Mouse (Mus musculus): ENCODE results near the gene Pcgf5.
A peak's percentile ranks its signal among the peaks of the same experiment; 100 is the strongest.
"Not testable (repeated sequence)": the region's sequence is repeated elsewhere in the genome, so short reads cannot be mapped to it uniquely, and the experiment has no call there.

Pcgf5 gene

DNA sequence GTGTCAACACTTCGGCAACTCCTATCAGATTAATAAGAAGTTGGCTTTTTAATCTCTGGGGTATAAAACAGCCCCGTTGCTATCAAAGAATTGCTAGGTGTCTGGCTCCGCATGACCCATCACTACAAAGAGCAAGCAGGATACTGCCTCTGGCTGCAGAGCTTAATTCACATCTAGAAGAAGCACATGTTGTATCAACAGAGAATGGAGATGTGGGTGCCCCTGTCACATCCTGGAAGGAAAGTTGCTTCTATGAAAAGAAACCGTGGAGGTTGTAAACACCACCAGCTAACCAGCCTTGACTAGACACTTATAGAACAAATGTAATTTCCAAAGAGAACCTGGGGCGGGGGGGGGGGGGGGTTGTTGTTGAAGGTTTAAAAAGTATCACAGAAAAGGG is 35.9 kb downstream of the Pcgf5 start:
- DNase-seq (ENCODE audit: extremely low read depth, insufficient read length, low spot score) = no peak

DNA sequence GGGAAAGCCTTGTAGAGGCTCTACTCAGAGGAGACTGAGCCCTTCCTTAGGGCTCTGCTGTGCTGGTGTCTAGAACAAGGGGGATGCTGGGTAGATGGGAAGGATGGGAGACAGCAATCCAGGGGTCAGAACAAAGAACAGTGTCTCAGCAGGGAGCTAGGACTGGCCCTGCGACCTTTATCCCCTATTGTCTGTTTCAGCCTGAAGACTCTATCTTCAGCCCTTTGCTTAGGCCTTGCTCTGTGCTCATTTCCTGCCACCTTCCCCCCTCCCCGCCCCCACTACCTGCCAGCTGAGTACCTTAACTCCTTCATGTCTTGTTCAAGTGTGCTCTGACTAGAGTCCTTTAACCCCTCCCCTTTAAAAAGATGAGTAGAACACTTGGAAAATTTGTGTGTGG is 36.3 kb downstream of the Pcgf5 start:
- DNase-seq (ENCODE audit: extremely low read depth, insufficient read length, low spot score) = no peak

DNA sequence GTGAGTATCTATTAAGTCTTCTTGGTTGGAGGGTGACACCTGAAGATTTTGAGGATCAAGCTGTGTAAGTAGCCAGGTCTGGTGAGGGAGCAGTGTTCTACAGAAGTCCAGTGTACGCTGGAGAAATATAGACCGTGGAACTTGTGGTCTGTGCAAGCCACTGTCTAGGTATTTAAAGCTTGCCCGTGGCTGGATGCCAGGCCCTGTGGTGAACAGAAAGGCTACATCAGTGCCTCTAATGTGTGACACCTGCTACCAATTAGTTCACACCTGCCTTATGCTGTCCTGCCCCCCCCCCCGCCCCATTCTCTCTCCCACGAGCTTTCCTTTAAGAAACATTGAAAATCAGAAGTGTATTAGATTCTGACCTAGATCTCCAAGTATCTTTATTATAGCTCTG is 40.4 kb downstream of the Pcgf5 start:
- DNase-seq (ENCODE audit: extremely low read depth, insufficient read length, low spot score) = no peak

DNA sequence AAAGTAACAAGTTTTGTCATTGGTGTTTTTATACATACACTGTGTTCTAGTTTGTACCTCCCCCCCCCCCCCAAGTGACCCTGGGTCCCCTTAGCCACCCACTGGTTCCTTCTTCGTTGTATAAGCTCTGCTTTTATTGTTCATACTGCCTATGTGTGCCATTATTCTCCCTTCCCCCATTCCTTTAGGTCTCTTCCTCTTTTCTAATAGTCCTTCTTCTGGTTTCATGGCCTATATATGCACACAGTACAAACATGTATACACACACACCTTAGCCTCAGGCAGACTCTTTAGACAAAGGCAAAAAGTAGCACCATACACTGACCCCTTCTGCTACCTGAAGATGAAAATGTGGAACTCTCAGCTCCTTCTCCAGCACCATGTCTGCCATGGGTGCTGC is 42.6 kb downstream of the Pcgf5 start:
- no peak for DNase-seq (ENCODE audit: extremely low read depth, insufficient read length, low spot score)

DNA sequence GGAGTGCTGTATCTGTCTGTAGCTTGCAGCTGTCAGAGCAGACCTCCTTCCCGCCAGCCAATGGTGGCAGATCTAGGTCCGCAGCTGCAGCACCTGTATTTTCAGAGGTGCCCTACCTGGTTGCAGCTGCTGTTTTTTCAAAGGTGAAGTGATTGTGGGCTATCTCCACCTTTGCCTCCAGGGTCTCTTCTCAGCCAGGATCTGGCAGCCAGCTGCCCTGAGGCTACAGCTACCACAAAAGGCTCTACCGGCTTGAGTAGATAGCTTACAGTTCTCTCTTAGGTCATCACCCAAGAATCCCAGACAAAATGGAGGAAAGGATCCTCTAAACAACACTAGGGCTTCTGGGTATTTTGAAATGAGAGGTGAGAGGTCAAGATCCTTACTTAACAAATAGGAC is 50.4 kb downstream of the Pcgf5 start:
- DNase-seq (ENCODE audit: extremely low read depth, insufficient read length, low spot score) = no peak

DNA sequence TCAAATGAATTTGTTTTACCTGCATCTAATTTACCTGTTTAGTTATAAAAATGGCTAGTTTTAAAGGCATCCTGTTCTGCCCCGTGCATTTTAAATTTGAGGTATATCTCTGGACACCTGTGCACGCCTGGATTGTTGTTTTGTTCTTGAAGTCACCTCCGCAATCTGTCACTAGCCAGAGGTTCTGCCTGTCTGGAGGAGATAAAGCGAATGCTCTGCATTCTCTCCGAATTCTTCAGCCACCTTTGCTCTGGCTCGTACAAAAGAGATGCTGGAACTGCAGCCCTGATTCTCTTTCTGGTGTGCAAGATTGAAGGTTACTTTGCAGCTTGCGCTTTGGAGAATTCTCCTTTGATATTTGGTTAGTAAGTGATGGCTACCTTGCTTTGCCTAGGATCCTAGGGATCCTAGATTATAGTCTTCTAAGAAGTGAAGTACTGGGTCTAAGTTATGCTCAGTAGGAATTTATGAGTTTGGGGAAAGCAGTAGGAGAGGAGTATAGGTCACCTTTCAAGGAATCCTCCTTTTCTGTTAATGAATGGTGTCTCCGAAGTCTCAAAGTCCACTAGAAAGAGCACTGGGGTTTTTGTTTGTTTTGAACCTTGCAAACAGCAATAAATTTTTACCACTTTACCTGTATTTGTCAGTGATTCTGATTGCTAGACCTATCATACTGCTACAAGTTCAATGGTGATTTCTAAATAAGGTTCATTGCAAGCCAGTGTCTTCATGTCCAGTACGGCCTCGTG is 60.4 kb downstream of the Pcgf5 start:
- DNase-seq (ENCODE audit: extremely low read depth, insufficient read length, low spot score) = no peak

DNA sequence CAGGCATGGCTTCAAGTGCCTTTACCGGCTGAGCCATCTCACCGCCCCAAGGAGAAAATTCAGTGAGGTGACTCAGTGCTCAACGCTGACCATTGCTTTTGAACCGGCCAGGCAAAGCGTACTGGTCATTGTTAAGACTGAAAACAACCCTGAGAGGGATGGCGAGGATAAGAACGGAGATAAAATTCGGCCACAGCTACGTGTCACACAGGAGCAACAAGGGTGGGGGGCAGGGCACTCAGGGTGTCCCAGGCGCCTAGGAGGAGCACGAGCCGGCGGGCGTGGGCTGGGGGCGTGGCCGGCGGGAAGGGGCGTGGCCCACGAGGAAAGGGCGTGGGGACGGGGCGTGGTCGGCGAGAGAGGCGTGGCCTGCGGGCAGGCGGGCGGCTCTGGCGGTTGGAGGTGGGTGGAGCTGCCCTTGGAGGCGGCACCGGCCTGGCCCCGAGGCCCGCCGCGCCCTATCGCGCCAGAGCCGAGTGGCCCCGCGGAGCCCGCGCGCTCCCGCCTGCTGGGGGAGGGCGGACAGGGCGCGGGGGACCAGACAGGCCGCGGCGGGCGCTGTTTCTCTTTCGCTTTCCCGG is 61.3 kb downstream of the Pcgf5 start:
- DNase-seq (ENCODE audit: extremely low read depth, insufficient read length, low spot score) = peak; percentile 93

DNA sequence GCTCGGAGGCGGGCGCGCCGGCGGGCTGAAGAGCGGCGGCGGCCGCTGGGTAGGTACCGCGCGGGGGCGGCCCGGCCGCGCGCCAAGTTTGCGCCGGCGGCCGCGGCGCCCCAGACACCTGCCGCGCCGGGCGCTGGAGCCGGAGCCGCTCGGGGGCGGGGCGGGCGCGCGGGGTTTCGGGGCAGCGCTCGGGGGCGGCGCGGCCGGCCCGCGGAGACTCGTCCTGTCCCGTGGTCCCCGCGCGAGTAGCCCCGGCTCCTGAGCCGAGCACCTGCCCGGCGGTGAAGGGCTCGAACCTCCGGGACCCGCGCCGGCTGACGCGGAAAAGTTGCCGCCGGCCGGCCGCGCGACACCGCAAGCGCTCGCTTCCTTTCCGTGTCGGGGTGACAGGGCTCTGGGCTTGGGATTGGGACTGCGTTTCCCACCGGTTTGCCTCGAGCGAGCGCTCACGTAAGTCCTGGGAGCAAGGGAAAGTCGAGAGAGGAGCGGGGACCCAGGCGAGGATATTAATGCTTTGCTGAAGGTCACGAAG is 61.8 kb downstream of the Pcgf5 start:
- DNase-seq (ENCODE audit: extremely low read depth, insufficient read length, low spot score) = peak; percentile 67

DNA sequence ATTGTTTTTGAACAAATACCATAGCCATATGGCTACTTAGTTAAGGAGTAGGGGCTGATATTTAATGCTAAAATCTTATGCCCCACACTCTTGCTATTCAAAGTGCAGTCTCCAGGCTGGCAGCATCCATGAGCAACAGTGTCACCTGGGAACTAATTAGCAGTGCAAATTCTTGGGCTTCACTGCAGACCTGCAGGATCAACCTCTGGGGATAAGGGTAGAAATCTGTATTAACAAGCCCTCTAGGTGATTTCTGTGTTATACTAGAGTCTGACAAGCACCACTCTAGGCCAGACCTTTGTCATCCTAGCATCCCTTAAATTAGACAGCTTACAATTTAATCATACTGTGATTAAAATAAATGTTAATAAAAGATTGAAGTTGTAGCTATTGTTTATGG is 71.8 kb downstream of the Pcgf5 start:
- DNase-seq (ENCODE audit: extremely low read depth, insufficient read length, low spot score) = no peak

DNA sequence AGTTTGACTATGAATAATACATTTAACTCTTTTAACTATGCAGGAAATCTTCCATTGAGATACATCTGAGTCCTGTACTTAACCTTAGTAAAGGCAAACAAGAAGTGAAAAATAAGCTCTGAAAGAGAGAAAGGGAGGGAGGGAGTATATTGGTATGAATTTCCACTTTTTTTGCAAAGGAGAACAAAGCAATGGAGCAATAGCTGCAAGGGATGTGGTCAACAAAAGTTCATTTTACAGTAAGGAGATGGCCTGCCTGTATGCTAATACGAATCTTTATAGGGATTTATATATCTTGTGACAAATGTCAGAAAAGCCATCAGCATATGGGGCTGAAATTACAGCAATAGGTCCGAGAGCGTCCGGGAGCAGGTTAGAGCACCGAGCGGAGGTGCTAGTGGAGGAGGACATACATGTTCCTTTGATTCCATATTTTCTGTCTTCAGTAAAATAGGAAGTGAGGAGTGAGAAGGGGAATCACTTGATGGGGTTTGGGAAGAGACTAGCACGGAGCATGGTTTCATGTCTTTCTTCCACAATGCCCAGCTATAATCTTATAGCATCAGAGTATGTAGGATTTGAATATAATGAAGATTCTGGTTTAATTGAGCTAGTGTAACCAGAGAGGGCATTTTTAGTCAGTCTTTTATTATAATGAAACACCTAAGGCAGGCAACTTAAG is 79.2 kb downstream of the Pcgf5 start:
- no peak for DNase-seq (ENCODE audit: extremely low read depth, insufficient read length, low spot score)

DNA sequence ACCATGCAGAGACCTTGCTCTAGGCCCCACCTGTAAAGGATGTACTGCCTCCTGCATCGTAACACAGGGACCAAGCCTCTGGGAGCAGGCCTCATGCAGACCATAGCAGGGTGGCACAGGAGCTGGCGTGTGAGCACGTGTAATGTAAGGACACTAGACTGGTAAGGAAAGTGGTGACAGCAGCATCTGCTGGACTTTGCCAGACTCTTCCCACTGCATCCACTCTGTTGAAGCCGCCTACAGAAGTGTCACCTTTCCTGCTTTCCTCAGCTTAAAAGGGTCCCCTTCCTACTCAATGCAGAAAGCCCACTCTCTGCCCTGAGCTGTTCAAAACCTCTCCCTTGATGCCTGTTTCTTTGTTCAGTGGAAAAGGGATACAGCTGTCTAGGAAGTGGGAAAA is 80.0 kb downstream of the Pcgf5 start:
- DNase-seq (ENCODE audit: extremely low read depth, insufficient read length, low spot score) = no peak

DNA sequence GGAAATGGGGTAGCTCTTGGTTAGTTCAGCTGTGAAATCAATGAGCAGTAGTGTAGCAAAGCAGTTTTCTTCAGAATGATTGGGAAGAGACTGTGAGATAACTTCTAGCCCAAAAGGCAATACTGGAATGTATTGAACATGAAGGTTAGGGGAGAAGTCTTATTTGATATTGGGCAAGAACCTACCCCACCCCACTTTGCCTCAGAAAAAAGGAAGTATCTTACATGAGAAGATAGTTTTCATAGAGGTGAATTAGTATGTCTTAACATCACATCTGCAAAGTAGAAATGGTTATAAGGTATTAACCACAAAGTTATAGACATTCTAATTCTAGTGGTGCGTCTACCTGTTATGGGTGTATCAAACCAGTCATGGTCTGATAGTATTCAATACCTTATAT is 81.2 kb downstream of the Pcgf5 start:
- no peak for DNase-seq (ENCODE audit: extremely low read depth, insufficient read length, low spot score)

DNA sequence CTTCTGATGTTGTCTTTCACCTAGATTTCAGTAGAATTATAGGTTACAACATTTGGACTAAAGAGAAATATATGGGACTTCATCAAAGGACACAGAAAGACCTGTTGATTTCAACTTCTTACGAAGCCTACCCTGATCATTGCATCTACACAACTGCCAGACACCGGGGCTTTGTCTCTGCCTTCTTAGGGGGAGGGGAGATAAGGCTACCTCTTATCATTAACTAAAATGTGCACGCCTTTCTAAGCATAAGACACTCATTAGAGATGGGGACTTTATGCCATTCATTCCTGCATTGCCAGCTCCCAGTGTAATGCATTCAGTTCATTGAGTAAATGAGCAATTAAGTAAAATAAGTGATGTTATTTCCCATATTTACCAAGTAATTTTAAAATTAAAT is 85.1 kb downstream of the Pcgf5 start:
- no peak for DNase-seq (ENCODE audit: extremely low read depth, insufficient read length, low spot score)

DNA sequence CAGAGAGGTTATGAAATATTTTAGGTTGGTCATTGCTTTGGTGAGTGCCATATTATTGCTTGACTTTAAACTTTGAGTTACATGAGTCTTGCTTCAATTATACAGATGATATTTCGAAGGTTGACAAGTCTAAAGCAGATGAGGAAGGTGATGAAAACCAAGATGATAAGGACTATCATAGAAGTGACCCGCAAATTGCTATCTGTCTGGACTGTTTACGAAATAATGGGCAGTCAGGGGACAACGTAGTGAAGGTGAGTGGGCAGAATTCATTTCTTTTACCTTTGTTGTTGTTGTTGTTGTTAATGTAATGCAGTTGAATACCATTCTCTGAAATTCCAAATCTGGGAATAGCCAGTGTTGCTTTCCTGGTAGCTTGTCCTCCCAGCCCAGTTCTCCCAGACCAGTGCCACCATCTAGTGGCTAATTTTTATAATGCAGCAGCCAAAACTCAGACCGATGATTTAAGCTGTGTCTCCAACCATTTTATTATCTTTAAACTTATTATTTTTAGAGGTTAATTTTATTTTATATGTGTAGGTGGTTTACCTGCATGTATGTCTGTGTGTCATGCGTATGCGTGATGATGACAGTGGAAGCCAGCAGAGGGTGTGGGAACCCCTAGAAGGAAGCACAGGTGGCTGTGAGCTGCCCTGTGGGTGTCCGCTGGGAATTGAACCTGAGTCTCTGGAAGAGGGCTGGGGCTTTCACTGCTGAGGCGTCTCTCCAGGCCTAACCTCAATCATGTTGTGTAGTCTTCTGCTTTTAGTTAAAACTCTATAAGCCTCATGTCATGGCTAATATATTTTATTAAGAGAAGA is 92.0 kb downstream of the Pcgf5 start:
- no peak for DNase-seq (ENCODE audit: extremely low read depth, insufficient read length, low spot score)

DNA sequence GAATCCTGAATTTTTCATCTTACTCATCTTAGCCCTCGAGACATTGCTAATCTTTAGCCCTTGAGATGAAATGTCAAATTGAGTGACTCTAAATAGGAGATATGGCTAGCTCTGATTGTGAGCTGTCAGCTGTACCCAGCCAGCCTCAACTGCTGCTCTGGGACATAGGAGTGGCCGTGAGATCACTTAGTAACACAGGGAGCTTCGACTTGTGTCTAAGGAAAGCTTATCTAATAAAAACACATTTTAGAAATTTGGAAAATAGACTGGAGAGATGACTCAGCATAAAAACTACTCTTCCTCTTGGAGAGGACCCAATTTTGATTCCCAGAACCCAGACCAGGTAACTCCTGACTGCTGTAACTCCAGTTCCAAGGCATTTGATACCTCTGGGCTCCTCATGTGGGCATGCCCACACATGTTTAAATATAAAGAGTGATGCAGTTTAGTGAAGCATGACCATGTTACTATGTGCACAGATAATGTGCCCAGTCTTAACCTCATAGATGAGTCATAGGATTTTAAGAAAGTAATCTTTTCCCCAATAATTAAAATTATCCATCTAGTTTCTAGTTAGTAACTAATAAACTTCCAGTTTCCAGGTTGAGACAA is 103.0 kb downstream of the Pcgf5 start:
- DNase-seq (ENCODE audit: extremely low read depth, insufficient read length, low spot score) = no peak

DNA sequence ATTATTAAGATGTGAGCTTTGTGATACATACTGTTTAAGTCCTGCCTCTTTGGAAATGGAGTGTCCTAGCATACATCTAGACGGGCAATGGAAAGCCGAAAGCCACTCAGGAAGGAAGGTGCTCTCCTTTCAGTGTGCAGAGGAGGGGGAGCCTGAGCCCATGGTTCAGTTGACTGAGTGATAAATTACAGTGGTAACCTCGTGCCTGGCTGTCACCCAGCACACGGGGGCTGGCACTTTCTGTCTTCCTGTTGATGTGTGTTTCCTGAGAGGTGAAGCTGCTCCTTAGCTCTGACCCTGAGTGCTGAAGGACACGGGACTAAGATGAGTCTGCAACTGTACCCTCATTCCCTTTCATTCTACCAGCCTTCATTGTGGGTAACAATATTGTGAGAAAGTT is 103.6 kb downstream of the Pcgf5 start:
- no peak for DNase-seq (ENCODE audit: extremely low read depth, insufficient read length, low spot score)

DNA sequence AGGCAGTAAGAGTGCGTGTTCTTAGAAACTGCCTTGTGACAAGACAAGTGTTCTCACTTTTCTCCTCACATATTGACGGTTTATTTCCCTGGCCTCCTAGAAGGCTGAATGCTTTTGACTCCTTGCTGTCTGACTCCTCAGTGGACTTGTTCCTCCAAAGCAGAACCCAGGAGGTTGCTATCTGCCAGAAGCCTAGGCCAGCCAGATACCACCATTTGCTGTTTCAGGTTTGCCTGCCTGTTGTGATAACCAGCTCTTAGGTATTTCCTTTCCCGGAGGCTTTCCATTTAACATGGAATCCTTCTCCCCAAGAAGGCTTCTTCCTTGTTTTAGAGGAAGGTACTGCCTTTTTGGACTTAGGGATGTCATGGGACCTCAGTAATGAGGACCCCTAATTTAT is 104.1 kb downstream of the Pcgf5 start:
- not testable (repeated sequence) for DNase-seq (ENCODE audit: extremely low read depth, insufficient read length, low spot score)

DNA sequence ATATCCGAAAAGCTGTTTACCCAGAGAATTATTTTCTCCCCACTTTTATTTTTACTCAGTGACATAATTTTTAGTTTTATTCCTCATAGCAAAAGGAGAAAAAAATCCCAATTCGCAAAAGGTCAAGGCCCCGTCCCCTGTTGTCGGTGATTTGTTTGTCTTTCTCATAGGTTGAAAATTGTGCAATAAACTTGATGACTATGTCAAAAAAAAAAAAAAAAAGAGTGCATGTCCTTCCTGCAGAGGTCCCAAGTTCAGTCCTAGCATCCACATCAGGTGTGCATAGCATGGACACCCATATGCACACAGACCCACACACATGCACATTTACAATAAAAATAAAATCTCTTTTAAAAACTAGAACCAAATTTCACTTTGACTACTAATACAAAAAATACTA is 105.3 kb downstream of the Pcgf5 start:
- DNase-seq (ENCODE audit: extremely low read depth, insufficient read length, low spot score) = no peak

DNA sequence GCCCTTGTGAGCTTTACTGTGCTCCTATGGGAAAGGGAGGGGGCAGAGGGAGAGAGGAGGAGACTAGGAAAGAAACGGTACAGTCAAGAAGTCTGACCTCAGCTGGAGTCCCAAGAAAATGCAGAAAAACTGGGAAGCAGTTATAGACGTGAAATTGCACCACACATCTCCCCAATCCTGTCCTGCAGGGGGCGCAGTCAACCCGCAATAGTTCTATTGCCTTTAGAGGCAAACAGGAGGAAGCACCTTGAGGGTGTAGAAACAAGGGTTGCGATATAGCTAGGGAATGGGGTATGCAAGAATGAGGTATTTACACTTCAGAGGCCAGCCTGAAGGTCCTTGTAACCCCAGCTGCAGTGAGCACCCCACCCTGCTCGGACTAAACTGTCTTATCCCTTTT is 122.0 kb downstream of the Pcgf5 start:
- DNase-seq (ENCODE audit: extremely low read depth, insufficient read length, low spot score) = peak; percentile 15

DNA sequence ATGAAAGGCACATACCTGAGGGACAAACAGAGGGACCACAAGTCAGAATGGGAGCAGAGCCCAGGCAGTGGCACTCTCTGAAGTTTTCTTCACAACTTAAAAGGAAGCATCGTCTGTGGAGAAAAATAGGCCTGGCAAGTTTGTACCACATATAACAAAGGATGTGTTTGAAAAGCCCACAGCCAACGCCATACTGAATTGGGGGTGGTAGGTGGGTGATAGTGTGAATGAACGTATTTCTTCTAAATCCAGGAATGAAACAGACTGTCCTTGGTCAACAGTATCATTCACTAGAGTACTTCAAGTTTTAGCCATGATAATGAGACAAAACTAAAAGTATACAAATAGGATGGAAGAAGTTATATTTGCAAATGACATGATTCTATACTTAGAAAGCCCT is 123.2 kb downstream of the Pcgf5 start:
- no peak for DNase-seq (ENCODE audit: extremely low read depth, insufficient read length, low spot score)

DNA sequence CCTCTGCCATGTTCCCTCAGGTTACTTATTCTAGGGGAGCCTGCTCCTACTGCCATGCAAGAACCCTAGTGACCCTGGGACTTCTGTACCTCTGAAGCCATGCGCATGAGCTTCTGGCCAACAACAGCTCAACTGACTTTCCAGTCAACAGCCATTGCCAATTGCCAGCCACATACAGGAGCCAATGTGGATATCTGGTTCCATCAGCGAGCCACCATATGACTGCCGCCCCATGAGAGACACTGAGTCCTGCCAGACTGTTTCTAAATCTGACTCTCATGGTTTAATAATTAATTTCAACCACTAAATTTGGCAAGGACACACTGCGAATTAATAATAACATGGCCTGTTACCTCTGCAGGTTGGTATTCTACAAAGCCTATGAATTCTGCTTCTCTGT is 128.5 kb downstream of the Pcgf5 start:
- DNase-seq (ENCODE audit: extremely low read depth, insufficient read length, low spot score) = no peak

Measured in 3134 (cell line).